ENCODE assay signal across 17 mouse cellular contexts in the genomic region with DNA sequence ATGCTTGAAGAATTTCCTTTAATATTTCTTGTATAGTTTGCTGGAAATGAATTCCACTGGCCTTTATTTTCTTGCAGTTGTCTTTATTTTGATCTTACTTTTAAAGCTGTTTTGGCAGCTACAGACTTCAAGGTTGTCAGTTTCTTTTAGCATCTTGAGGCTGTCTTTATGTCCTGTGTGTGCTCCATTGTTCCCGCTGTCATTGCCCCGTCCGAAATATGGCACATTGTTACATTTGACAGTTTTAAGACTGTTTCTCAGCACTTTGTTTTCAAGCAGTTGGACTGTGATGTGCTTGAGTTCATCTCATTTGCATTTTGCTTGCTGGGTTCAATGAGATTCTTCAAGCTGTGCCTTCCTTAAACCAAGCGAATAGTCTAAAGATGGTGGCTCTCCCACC. TPM values are rescaled to one million over a fixed set of nuclear protein-coding genes. Genes with fewer than 3 reads are reported as not detected.
"Had no signal": no experiment of that assay in that cellular context is flagged by ENCODE, and none has a peak within 500 bp of the region (broad histone marks: within the 10 kb centered on the region; RNA-seq: fewer than 3 reads in every experiment).

No protein-coding gene starts in this region.

- H3K27me3 ChIP-seq: limb, embryonic 13.5 days; liver, embryonic 12.5 days; liver, embryonic 15.5 days; lung, embryonic 15.5 days had no signal

- ATAC-seq: liver, embryonic 12.5 days had no signal

- H3K9me3 ChIP-seq: limb, embryonic 10.5 days; limb, embryonic 13.5 days; liver, embryonic 15.5 days; lung, embryonic 15.5 days had no signal

- H3K4me1 ChIP-seq: limb, embryonic 10.5 days; limb, embryonic 13.5 days; liver, embryonic 12.5 days; liver, embryonic 15.5 days; lung, embryonic 15.5 days had no signal

- H3K4me2 ChIP-seq: limb, embryonic 13.5 days; liver, embryonic 12.5 days; liver, embryonic 15.5 days; lung, embryonic 15.5 days had no signal

- DNase-seq: kidney, adult 11 months; kidney, adult 9 months; kidney, postnatal 14 days; kidney, postnatal 4 days; liver; lung, adult 18-20 months; lung, postnatal 10 days; lung, postnatal 36 days; thymus, adult 18-20 months; thymus, postnatal 36 days had no signal

- H3K36me3 ChIP-seq: limb, embryonic 10.5 days; limb, embryonic 13.5 days; liver, embryonic 12.5 days; liver, embryonic 15.5 days; lung, embryonic 15.5 days had no signal

- H3K9ac ChIP-seq: limb, embryonic 13.5 days; liver, embryonic 12.5 days; liver, embryonic 15.5 days; lung, embryonic 15.5 days had no signal

- H3K4me3 ChIP-seq: limb, embryonic 10.5 days; limb, embryonic 13.5 days; liver, embryonic 12.5 days; liver, embryonic 15.5 days; lung, embryonic 15.5 days had no signal

- H3K27ac ChIP-seq: limb, embryonic 10.5 days; limb, embryonic 13.5 days; liver, embryonic 12.5 days; liver, embryonic 15.5 days; lung, embryonic 15.5 days had no signal

RNA-seq across cellular contexts. Expression of gene Plpp4, which starts 17.0 kb away (rescaled TPM):
- polyA plus RNA-seq: limb, embryonic 10.5 days; liver, embryonic 12.5 days; liver, embryonic 15.5 days; small intestine, adult 2 months; spleen, adult 2 months had no signal
